Mouse (Mus musculus) thymus, adult 2 months (tissue): ENCODE measurements around the gene Sstr3.

ENCODE experiments used
- CTCF ChIP-seq: fragments of 200-500 bp; IDR thresholded peaks from 2 replicates; pipeline ENCODE4 v1.5.1; 2012; ENCODE audit warnings: mild to moderate bottlenecking, control low read depth, low read length, moderate library complexity, borderline replicate concordance; ENCODE audit not compliant: control insufficient read depth, poor library complexity, insufficient read depth; ENCODE audit errors: extremely low read depth
- POLR2A ChIP-seq: fragments of 200-500 bp; IDR thresholded peaks from 2 replicates; pipeline ENCODE4 v1.6.1; 2012; ENCODE audit warnings: mild to moderate bottlenecking, low read length, control low read depth, moderate library complexity; ENCODE audit not compliant: control insufficient read depth, poor library complexity, insufficient read depth; ENCODE audit errors: extremely low read depth

- TF ChIP-seq CTCF (0 out of 2 replicates have a peak, but pooled peaks have one; percentile 19), POLR2A (peak; percentile 97)
These were observed 27.2 kb upstream of the Sstr3 start for GRCm38 (mm10) chr15:78571554-78572269.
